Mouse (Mus musculus): ENCODE data around the gene Med16. TPM values are rescaled to one million over a fixed set of nuclear protein-coding genes. Genes with fewer than 3 reads are reported as not detected.

Med16 gene
- polyA plus RNA-seq, 1 experiment, result 57.1 TPM

GRCm38 (mm10) chr10:79920958-79921535 lies 12.3 kb upstream of the Med16 start, which contains the start of gene R3hdm4:
Gene R3hdm4 (minus strand): TSS chr10:79921208.
- H3K4me3 ChIP-seq (ENCODE audit: insufficient read depth, low read depth, low read length), result no peak within 1 kb of the TSS
- peaks cover 7% of the 10 kb centered on the region for H3K4me1 ChIP-seq (ENCODE audit: control insufficient read depth, insufficient read depth, low read length)
- TF ChIP-seq POLR2A (IDR thresholded peaks at IDR 0.05; ENCODE audit: low read depth, low read length) (no peak), CTCF (conservative IDR thresholded peaks at IDR 0.05; ENCODE audit: insufficient read depth, insufficient read length, low read depth, low read length) (no peak)
- no peak within 1 kb of the TSS for H3K27ac ChIP-seq (ENCODE audit: insufficient read depth, low read depth, low read length)
- 19% methylated on average over 41 of the region's 41 CpGs for WGBS
- H3K27me3 ChIP-seq (replicated peaks; ENCODE audit: control insufficient read depth, insufficient read depth, low read length), result no peaks in the 10 kb centered on the region
- no peak for DNase-seq
- no peaks in the 10 kb centered on the region for H3K36me3 ChIP-seq (ENCODE audit: control insufficient read depth, insufficient read depth, low read length)

- DNase-seq, result no peak
- Histone ChIP-seq H3K27ac (ENCODE audit: insufficient read depth, low read depth, low read length) (no peak overlapping the region), H3K4me1 (ENCODE audit: control insufficient read depth, insufficient read depth, low read length) (peaks cover 11% of the 10 kb centered on the region), H3K4me3 (ENCODE audit: insufficient read depth, low read depth, low read length) (no peak overlapping the region), H3K36me3 (ENCODE audit: control insufficient read depth, insufficient read depth, low read length) (no peaks in the 10 kb centered on the region), H3K27me3 (replicated peaks; ENCODE audit: control insufficient read depth, insufficient read depth, low read length) (no peaks in the 10 kb centered on the region)
- TF ChIP-seq CTCF (conservative IDR thresholded peaks at IDR 0.05; ENCODE audit: insufficient read depth, insufficient read length, low read depth, low read length) (no peak), POLR2A (IDR thresholded peaks at IDR 0.05; ENCODE audit: low read depth, low read length) (no peak)
- 37% methylated on average over 26 of the region's 26 CpGs for WGBS
Observed at GRCm38 (mm10) chr10:79920056-79920890, 11.6 kb upstream of the Med16 start.

- 10% methylated on average over 21 of the region's 21 CpGs for WGBS
- Histone ChIP-seq H3K4me1 (ENCODE audit: control insufficient read depth, insufficient read depth, low read length) (peaks cover 12% of the 10 kb centered on the region), H3K27ac (ENCODE audit: insufficient read depth, low read depth, low read length) (no peak overlapping the region), H3K4me3 (ENCODE audit: insufficient read depth, low read depth, low read length) (0 out of 2 replicates have a peak overlapping the region, but pooled peaks have one; percentile 32), H3K27me3 (replicated peaks; ENCODE audit: control insufficient read depth, insufficient read depth, low read length) (no peaks in the 10 kb centered on the region), H3K36me3 (ENCODE audit: control insufficient read depth, insufficient read depth, low read length) (no peaks in the 10 kb centered on the region)
- no peak for DNase-seq
- TF ChIP-seq POLR2A (IDR thresholded peaks at IDR 0.05; ENCODE audit: low read depth, low read length) (no peak), CTCF (conservative IDR thresholded peaks at IDR 0.05; ENCODE audit: insufficient read depth, insufficient read length, low read depth, low read length) (no peak)
Observed at GRCm38 (mm10) chr10:79919251-79919849, 10.6 kb upstream of the Med16 start.

GRCm38 (mm10) chr10:79918231-79919078 lies 9.7 kb upstream of the Med16 start:
- Histone ChIP-seq H3K27ac (ENCODE audit: insufficient read depth, low read depth, low read length) (no peak overlapping the region), H3K4me1 (ENCODE audit: control insufficient read depth, insufficient read depth, low read length) (peaks cover 12% of the 10 kb centered on the region), H3K36me3 (ENCODE audit: control insufficient read depth, insufficient read depth, low read length) (no peaks in the 10 kb centered on the region), H3K27me3 (replicated peaks; ENCODE audit: control insufficient read depth, insufficient read depth, low read length) (no peaks in the 10 kb centered on the region), H3K4me3 (ENCODE audit: insufficient read depth, low read depth, low read length) (peak overlapping the region; percentile 27; the same call in 1 of the 2 replicates)
- 39% methylated on average over 35 of the region's 35 CpGs for WGBS
- DNase-seq, result no peak
- no peak for TF ChIP-seq CTCF (conservative IDR thresholded peaks at IDR 0.05; ENCODE audit: insufficient read depth, insufficient read length, low read depth, low read length)

GRCm38 (mm10) chr10:79917532-79918100 lies 8.9 kb upstream of the Med16 start:
- no peak for DNase-seq
- Histone ChIP-seq H3K27me3 (replicated peaks; ENCODE audit: control insufficient read depth, insufficient read depth, low read length) (no peaks in the 10 kb centered on the region), H3K4me3 (ENCODE audit: insufficient read depth, low read depth, low read length) (no peak overlapping the region), H3K27ac (ENCODE audit: insufficient read depth, low read depth, low read length) (no peak overlapping the region), H3K4me1 (ENCODE audit: control insufficient read depth, insufficient read depth, low read length) (peaks cover 12% of the 10 kb centered on the region), H3K36me3 (ENCODE audit: control insufficient read depth, insufficient read depth, low read length) (no peaks in the 10 kb centered on the region)
- 74% methylated on average over 5 of the region's 5 CpGs for WGBS
- TF ChIP-seq POLR2A (IDR thresholded peaks at IDR 0.05; ENCODE audit: low read depth, low read length) (no peak), CTCF (conservative IDR thresholded peaks at IDR 0.05; ENCODE audit: insufficient read depth, insufficient read length, low read depth, low read length) (no peak)

GRCm38 (mm10) chr10:79916808-79917531 lies 8.2 kb upstream of the Med16 start, which contains the start of gene Kiss1r:
Gene Kiss1r (plus strand): TSS chr10:79916971.
- H3K27ac ChIP-seq (ENCODE audit: insufficient read depth, low read depth, low read length), result peak within 1 kb of the TSS; percentile 67
- H3K4me1 ChIP-seq (ENCODE audit: control insufficient read depth, insufficient read depth, low read length), result peaks cover 12% of the 10 kb centered on the region
- peak; percentile 89 for DNase-seq
- H3K4me3 ChIP-seq (ENCODE audit: insufficient read depth, low read depth, low read length), result peak within 1 kb of the TSS; percentile 98
- H3K36me3 ChIP-seq (ENCODE audit: control insufficient read depth, insufficient read depth, low read length), result no peaks in the 10 kb centered on the region
- 1% methylated on average over 42 of the region's 42 CpGs for WGBS
- TF ChIP-seq CTCF (conservative IDR thresholded peaks at IDR 0.05; ENCODE audit: insufficient read depth, insufficient read length, low read depth, low read length), result no peak
- TF ChIP-seq POLR2A (IDR thresholded peaks at IDR 0.05; ENCODE audit: low read depth, low read length), result peak; percentile 69
- no peaks in the 10 kb centered on the region for H3K27me3 ChIP-seq (replicated peaks; ENCODE audit: control insufficient read depth, insufficient read depth, low read length)

All from kidney, adult 2 months (tissue).